ENCODE assay signal across 8 mouse cellular contexts in the genomic region with DNA sequence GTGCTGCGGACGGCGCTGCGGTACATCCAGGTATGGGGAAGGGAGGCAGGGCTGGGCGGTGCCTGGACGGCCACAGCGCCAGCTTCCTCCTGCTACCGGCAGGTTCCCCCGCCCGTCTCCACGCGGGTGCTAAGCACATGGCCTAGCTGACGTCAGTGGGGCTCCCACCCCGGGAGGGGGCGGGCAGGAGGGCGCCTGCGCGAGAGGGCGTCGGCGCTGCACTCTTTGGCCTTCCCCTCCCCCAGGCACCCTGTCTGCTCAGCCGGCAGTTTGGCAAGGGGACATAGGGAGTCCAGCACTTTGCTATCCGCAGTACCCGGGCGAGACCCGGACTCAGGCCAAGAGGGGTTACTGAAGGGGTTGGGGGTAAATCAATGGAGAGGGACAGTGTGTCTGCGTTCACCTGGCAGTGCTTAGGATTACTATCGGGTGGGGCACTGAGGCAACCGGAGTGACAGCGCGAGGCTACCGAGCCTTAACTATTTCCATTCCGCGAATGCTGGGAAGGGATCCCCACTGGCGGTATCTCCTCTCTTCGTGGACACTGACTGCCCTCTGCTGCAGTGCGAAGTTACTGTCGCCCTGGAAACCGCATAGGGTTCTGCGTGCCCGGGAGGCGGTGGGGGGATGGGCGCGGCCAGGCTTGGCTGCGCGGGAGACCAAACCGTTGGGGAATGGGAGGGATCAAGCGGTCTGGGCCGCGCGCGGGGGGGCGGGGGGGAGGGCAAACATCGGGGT. TPM values are rescaled to one million over a fixed set of nuclear protein-coding genes. Genes with fewer than 3 reads are reported as not detected.
DNase-seq lines count a peak whose midpoint lies in the region; ATAC-seq and TF ChIP-seq lines count a peak whose summit lies in the region.

No protein-coding gene starts in this region.

- peak; percentile 14; the same call in 1 of the 2 replicates for TF ChIP-seq CTCF in brain, embryonic 14.5 days (IDR thresholded peaks at IDR 0.05; ENCODE audit: borderline replicate concordance, extremely low read depth, insufficient read depth, insufficient read length)
- peak; percentile 43; the same call in 1 of the 2 replicates for TF ChIP-seq CTCF in liver, adult 2 months (IDR thresholded peaks at IDR 0.05; ENCODE audit: low read depth, low read length)

- peaks cover 42% of the 10 kb centered on the region for H3K79me2 ChIP-seq in liver, adult 2 months (ENCODE audit: control insufficient read depth, insufficient read depth, low read length)

- ATAC-seq in heart, embryonic 11.5 days (replicated peaks; ENCODE audit: insufficient number of reproducible peaks, low FRiP score, low TSS enrichment): peak; percentile 75
- ATAC-seq in kidney, embryonic 16.5 days (ENCODE audit: low FRiP score, low TSS enrichment): peak; percentile 64
- ATAC-seq in monocyte, adult 5-6 weeks (replicated peaks; ENCODE audit: insufficient number of reproducible peaks, low FRiP score, low TSS enrichment, poor library complexity, severe bottlenecking): peak; percentile 63

- peak overlapping the region; percentile 76 for H3K4me3 ChIP-seq in erythroblast, embryonic 14.5 days (replicated peaks)
- H3K4me3 ChIP-seq in heart, embryonic 11.5 days (ENCODE audit: low read depth, low read length): peak overlapping the region; percentile 62
- H3K4me3 ChIP-seq in kidney, embryonic 16.5 days (ENCODE audit: low read length): peak overlapping the region; percentile 54
- H3K4me3 ChIP-seq in liver, adult 2 months (ENCODE audit: insufficient read depth, low read depth, low read length): peak overlapping the region; percentile 47

- peaks cover 75% of the 10 kb centered on the region for H3K4me1 ChIP-seq in erythroblast, embryonic 14.5 days (ENCODE audit: control insufficient read depth)
- peaks cover 54% of the 10 kb centered on the region for H3K4me1 ChIP-seq in heart, embryonic 11.5 days (ENCODE audit: control insufficient read depth, insufficient read depth, low read length)
- peaks cover 71% of the 10 kb centered on the region for H3K4me1 ChIP-seq in kidney, embryonic 16.5 days (ENCODE audit: insufficient read depth, low read length)
- H3K4me1 ChIP-seq in liver, adult 2 months (ENCODE audit: control insufficient read depth, insufficient read depth, low read length): peaks cover 21% of the 10 kb centered on the region

- DNase-seq in CD4-positive helper T cell, adult 2 months (ENCODE audit: low read depth, low spot score): peak; percentile 99
- peak; percentile 92 for DNase-seq in brain, embryonic 14.5 days (ENCODE audit: low read depth)
- DNase-seq in liver, adult 2 months (ENCODE audit: extremely low read depth, low read depth, low spot score): peak; percentile 85
- DNase-seq in spleen, postnatal 36 days (ENCODE audit: low spot score in 2 of 2): peak; percentile 97 to 98

- TF ChIP-seq POLR2A in brain, embryonic 14.5 days (IDR thresholded peaks at IDR 0.05; ENCODE audit: borderline replicate concordance, extremely low read depth, insufficient read depth, insufficient read length, poor library complexity, severe bottlenecking): no peak
- 0 out of 2 replicates have a peak, but pooled peaks have one; percentile 26 for TF ChIP-seq POLR2A in liver, adult 2 months (IDR thresholded peaks at IDR 0.05; ENCODE audit: extremely low read depth, insufficient read depth, low read length)

- H3K9me3 ChIP-seq in erythroblast, embryonic 14.5 days (ENCODE audit: control insufficient read depth, low read length): no peaks in the 10 kb centered on the region
- no peaks in the 10 kb centered on the region for H3K9me3 ChIP-seq in heart, embryonic 11.5 days (replicated peaks; ENCODE audit: control insufficient read depth, low read length)
- no peaks in the 10 kb centered on the region for H3K9me3 ChIP-seq in kidney, embryonic 16.5 days (ENCODE audit: low read length)

- no peaks in the 10 kb centered on the region for H3K27me3 ChIP-seq in erythroblast, embryonic 14.5 days (ENCODE audit: control insufficient read depth)
- no peaks in the 10 kb centered on the region for H3K27me3 ChIP-seq in heart, embryonic 11.5 days (ENCODE audit: control insufficient read depth, insufficient read depth, low read length)
- H3K27me3 ChIP-seq in kidney, embryonic 16.5 days (ENCODE audit: insufficient read depth, low read length): no peaks in the 10 kb centered on the region
- H3K27me3 ChIP-seq in liver, adult 2 months (ENCODE audit: control insufficient read depth, insufficient read depth, low read length): no peaks in the 10 kb centered on the region

- under 1% methylated on average over 53 of the region's 54 CpGs for WGBS in heart, embryonic 11.5 days (ENCODE audit: insufficient replicate concordance)
- WGBS in kidney, embryonic 16.5 days: under 1% methylated on average over 53 of the region's 54 CpGs
- under 1% methylated on average over 54 of the region's 54 CpGs for WGBS in liver, adult 2 months

- H3K36me3 ChIP-seq in erythroblast, embryonic 14.5 days (ENCODE audit: control insufficient read depth): peaks cover 55% of the 10 kb centered on the region
- 0 out of 2 replicates have a peak, but pooled peaks cover 3% of the 10 kb centered on the region for H3K36me3 ChIP-seq in heart, embryonic 11.5 days (ENCODE audit: control insufficient read depth, insufficient read depth, low read length)
- peaks cover 6% of the 10 kb centered on the region; the same call in 1 of the 2 replicates for H3K36me3 ChIP-seq in kidney, embryonic 16.5 days (ENCODE audit: insufficient read depth, low read length)
- H3K36me3 ChIP-seq in liver, adult 2 months (ENCODE audit: control insufficient read depth, insufficient read depth, low read length): no peaks in the 10 kb centered on the region

- H3K27ac ChIP-seq in heart, embryonic 11.5 days (ENCODE audit: low read depth, low read length): peak overlapping the region; percentile 98
- peak overlapping the region; percentile 96 for H3K27ac ChIP-seq in kidney, embryonic 16.5 days (ENCODE audit: low read length)
- H3K27ac ChIP-seq in liver, adult 2 months (replicated peaks; ENCODE audit: insufficient read depth, low read depth, low read length): peak overlapping the region; percentile 76

- H3K4me2 ChIP-seq in heart, embryonic 11.5 days: peak overlapping the region; percentile 94
- H3K4me2 ChIP-seq in kidney, embryonic 16.5 days (replicated peaks; ENCODE audit: low read depth, low read length): peak overlapping the region; percentile 71

- peak overlapping the region; percentile 83 for H3K9ac ChIP-seq in heart, embryonic 11.5 days (ENCODE audit: low read depth, low read length)
- H3K9ac ChIP-seq in kidney, embryonic 16.5 days (replicated peaks; ENCODE audit: low read length): peak overlapping the region; percentile 67
- H3K9ac ChIP-seq in liver, adult 2 months (ENCODE audit: low read depth, low read length): peak overlapping the region; percentile 63

RNA-seq across cellular contexts. Expression of gene Mnt, which starts 7.1 kb away (rescaled TPM):
- 21.5 and 33.4 TPM in 2 replicates for polyA plus RNA-seq in brain, embryonic 14.5 days (2012; rRNA removed)
- 3.4 and 3.7 TPM in 2 replicates for polyA plus RNA-seq in erythroblast, embryonic 14.5 days (2012)
- polyA plus RNA-seq in heart, embryonic 11.5 days (2014; fragmentation: Nextera tagmentation; extraction: Ambion mirVana): 2.7 and 3.5 TPM in 2 replicates
- 4.7 and 4.8 TPM in 2 replicates for polyA plus RNA-seq in kidney, embryonic 16.5 days (2015; fragmentation: Nextera tagmentation; extraction: Ambion mirVana)
- 1.0 and 1.1 TPM in 2 replicates for total RNA-seq in liver, adult 2 months (2014; rRNA removed)
- 4.1 and 4.7 TPM in 2 replicates for polyA plus RNA-seq in liver, adult 2 months (2012; rRNA removed)
- 8.0 to 14.0 TPM (median 9.5 TPM) in 3 replicates for total RNA-seq in monocyte, adult 5-6 weeks (2017)

RNA-seq across cellular contexts. Expression of gene Sgsm2, which starts 59.0 kb away (rescaled TPM):
- polyA plus RNA-seq in brain, embryonic 14.5 days (2012; rRNA removed): 52.4 and 63.2 TPM in 2 replicates
- polyA plus RNA-seq in erythroblast, embryonic 14.5 days (2012): 0.17 and 0.18 TPM in 2 replicates
- polyA plus RNA-seq in heart, embryonic 11.5 days (2014; fragmentation: Nextera tagmentation; extraction: Ambion mirVana): 3.9 and 5.5 TPM in 2 replicates
- 6.6 and 7.1 TPM in 2 replicates for polyA plus RNA-seq in kidney, embryonic 16.5 days (2015; fragmentation: Nextera tagmentation; extraction: Ambion mirVana)
- total RNA-seq in liver, adult 2 months (2014; rRNA removed): 1.5 and 3.3 TPM in 2 replicates
- polyA plus RNA-seq in liver, adult 2 months (2012; rRNA removed): 7.5 and 10.3 TPM in 2 replicates
- total RNA-seq in monocyte, adult 5-6 weeks (2017): 1.4 to 10.7 TPM (median 3.1 TPM) in 3 replicates

Comparison
In these comparisons a context has a peak if more than half of its experiments do, and no peak if none do; other contexts are left out.
1. Peak in every context shown above with its lines: DNase-seq, ATAC-seq, H3K4me3 ChIP-seq and H3K27ac ChIP-seq.